Mouse (Mus musculus): ENCODE data around the gene Gm17657. TPM values are rescaled to one million over a fixed set of nuclear protein-coding genes. Genes with fewer than 3 reads are reported as not detected.
A peak's percentile ranks its signal among the peaks of the same experiment; 100 is the strongest.

Gene Gm17657
- polyA plus RNA-seq, 1 experiment from 2014 or later = not detected

DNA sequence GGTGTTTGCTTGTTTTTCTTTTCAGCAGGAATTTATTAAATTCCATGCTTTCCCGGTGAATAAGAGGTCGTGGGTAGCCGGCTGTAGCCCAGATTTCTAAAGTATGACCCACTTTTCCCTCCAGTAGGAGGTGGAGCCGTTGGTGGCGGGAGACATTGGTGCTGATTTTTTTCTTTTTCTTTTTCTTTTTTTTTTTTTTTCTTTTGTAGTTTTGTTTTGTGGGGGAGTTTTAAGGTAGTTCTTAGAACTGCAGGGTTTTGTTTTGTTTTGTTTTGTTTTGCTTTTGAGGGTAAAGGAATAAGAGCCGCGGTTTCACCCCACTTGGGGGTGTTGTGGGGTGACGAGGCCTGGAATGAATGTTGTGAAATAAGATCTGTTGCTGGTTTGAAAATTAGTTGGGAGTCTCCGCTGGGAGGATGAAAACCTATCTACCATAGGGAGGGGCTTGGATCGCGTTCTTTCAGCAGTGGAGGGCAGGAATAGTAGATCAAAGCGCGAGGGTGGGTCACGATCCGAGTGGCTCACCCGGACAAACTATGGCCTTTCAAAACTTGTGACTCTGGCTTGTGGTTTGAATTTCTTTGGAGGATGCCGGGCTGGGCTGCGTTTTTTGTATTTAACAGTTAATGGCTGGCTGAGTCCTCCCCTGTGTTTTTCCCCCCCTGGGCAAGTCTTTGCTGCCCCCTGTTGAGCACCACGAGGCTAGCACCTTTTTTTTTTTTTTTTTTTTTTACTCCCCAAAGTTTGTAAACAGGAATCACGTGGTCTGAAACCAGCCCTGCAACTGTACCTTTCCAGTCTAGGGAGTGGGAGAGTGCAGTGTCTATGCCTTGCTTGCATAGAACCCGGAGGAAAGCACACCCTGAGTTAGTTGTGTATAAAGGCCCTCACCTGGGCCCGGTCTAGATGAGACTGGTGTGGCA, 56.9 kb downstream of the Gm17657 start:
- ATAC-seq = no peak
- Histone ChIP-seq H3K27me3 (ENCODE audit: control insufficient read depth, insufficient read depth, low read depth, low read length) (no peaks in the 10 kb centered on the region), H3K36me3 (ENCODE audit: control insufficient read depth, insufficient read depth, low read length) (peaks cover 2% of the 10 kb centered on the region; the same call in 1 of the 2 replicates), H3K4me3 (ENCODE audit: low read depth, low read length) (peak overlapping the region; percentile 62), H3K27ac (ENCODE audit: low read length) (no peak overlapping the region; the same call in 1 of the 2 replicates), H3K4me2 (ENCODE audit: low read length) (peak overlapping the region; percentile 92), H3K9ac (ENCODE audit: low read depth, low read length) (peak overlapping the region; percentile 86), H3K4me1 (ENCODE audit: control insufficient read depth, insufficient read depth, low read length) (peaks cover 19% of the 10 kb centered on the region), H3K9me3 (replicated peaks; ENCODE audit: control insufficient read depth, low read length, poor library complexity, severe bottlenecking) (no peaks in the 10 kb centered on the region)
- 2% methylated on average over 22 of the region's 22 CpGs for WGBS

DNA sequence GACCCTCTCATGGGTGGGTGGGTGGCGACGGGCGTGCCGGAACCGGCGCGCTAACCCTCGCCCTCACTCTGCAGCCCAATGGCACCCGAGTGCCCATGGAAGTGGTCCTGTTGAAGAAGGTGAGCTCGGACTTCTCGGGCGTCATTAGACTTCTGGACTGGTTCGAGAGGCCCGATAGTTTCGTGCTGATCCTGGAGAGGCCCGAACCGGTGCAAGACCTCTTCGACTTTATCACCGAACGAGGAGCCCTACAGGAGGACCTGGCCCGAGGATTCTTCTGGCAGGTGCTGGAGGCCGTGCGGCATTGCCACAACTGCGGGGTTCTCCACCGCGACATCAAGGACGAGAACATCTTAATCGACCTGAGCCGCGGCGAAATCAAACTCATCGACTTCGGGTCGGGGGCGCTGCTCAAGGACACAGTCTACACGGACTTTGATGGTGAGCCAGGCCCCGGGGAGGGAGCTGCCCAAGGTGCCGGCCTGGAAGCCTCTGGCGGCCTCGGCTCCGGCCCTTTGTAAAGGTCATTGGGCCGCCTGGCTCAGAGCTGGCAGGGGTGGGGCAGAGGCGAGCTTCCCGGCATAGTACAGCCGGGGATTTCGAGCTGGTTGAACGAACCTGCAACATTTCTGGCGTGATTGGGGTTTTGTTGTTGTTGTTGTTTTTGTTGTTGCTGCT, 57.7 kb downstream of the Gm17657 start:
- WGBS = under 1% methylated on average over 47 of the region's 48 CpGs
- Histone ChIP-seq H3K9me3 (replicated peaks; ENCODE audit: control insufficient read depth, low read length, poor library complexity, severe bottlenecking) (no peaks in the 10 kb centered on the region), H3K27me3 (ENCODE audit: control insufficient read depth, insufficient read depth, low read depth, low read length) (no peaks in the 10 kb centered on the region), H3K36me3 (ENCODE audit: control insufficient read depth, insufficient read depth, low read length) (peaks cover 2% of the 10 kb centered on the region; the same call in 1 of the 2 replicates), H3K4me1 (ENCODE audit: control insufficient read depth, insufficient read depth, low read length) (peaks cover 19% of the 10 kb centered on the region), H3K27ac (ENCODE audit: low read length) (peak overlapping the region; percentile 85), H3K4me2 (ENCODE audit: low read length) (peak overlapping the region; percentile 92), H3K9ac (ENCODE audit: low read depth, low read length) (peak overlapping the region; percentile 86), H3K4me3 (ENCODE audit: low read depth, low read length) (peak overlapping the region; percentile 62)
- ATAC-seq = peak; percentile 19; the same call in 1 of the 2 replicates

DNA sequence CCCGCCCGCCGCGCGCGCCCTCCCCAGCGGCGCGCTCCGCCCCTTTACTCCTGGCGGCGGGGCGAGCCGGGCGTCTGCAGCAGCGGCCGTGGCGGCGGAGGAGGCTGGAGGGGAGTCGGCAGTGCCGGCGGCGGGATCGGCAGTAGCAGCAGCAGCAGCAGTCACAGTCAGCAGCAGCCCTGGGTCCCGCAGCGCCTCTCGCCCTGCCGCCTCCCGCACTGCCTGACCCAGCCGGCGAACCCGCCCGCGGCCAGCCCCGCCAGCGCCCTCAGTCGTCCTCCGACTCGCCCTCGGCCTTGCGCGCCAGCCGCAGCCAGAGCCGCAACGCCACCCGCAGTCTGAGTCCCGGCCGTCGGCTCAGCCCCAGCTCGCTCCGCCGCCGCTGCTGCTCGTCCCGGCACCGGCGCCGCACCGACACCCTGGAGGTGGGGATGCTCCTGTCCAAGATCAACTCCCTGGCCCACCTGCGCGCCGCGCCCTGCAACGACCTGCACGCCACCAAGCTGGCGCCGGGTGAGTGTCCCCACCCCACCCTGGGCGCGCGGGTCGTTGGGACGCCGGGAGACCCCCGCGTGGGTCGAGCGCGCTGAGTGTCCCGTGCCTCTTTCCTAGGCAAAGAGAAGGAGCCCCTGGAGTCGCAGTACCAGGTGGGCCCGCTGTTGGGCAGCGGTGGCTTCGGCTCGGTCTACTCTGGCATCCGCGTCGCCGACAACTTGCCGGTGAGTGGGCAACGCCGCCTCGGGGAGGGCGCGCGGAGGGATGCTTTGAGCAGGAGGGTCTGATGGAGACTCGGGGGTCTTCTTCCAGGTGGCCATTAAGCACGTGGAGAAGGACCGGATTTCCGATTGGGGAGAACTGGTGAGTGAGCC, 58.5 kb downstream of the Gm17657 start, which contains the start of gene Pim1:
Pim1 (plus strand) TSS at position 41 of the 869 bp plus-strand sequence.
- H3K9ac ChIP-seq (ENCODE audit: low read depth, low read length) = peak within 1 kb of the TSS; percentile 86
- peak within 1 kb of the TSS; percentile 92 for H3K4me2 ChIP-seq (ENCODE audit: low read length)
- WGBS = under 1% methylated on average over 75 of the region's 99 CpGs
- H3K9me3 ChIP-seq (replicated peaks; ENCODE audit: control insufficient read depth, low read length, poor library complexity, severe bottlenecking) = no peaks in the 10 kb centered on the region
- H3K27me3 ChIP-seq (ENCODE audit: control insufficient read depth, insufficient read depth, low read depth, low read length) = no peaks in the 10 kb centered on the region
- ATAC-seq = peak; percentile 82
- peak within 1 kb of the TSS; percentile 90 for H3K27ac ChIP-seq (ENCODE audit: low read length)
- H3K36me3 ChIP-seq (ENCODE audit: control insufficient read depth, insufficient read depth, low read length) = peaks cover 2% of the 10 kb centered on the region; the same call in 1 of the 2 replicates
- peaks cover 19% of the 10 kb centered on the region for H3K4me1 ChIP-seq (ENCODE audit: control insufficient read depth, insufficient read depth, low read length)
- peak within 1 kb of the TSS; percentile 62 for H3K4me3 ChIP-seq (ENCODE audit: low read depth, low read length)

DNA sequence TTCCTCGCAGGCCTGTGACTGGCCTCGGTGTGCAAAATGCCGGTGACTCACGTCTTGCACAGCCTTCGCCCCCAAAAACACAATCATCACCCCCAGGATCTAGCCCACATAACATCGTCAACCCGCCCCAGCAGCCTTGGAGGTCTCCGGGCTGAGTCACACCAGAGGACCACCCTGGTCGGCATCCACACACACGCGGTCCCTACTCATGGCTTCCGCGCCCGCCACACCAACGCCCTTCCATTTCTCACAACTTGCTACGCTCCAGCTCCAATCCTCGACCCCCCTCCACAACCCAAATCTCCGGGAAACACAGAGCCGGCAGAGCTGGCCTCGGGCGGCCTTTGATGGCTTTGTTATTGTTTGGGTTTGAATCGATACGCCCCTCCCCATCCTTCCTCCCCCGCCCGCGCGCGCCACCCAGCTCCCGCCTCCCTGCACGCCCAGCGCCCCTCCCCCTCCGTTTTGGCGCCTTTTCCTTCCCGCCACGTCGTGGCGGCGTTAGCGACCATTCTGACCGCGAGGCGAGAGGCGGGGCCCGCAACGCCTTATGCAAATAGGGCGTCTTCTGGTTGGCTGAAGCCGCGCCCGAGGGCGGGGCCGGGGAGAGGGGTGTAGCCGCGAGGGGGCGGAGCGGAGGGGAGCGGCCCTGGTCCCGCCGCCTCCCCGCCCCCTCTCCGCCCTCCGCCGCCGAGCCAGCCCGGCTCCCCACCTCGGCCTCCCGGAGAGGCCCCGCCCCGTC, 59.3 kb downstream of the Gm17657 start:
- Histone ChIP-seq H3K4me2 (ENCODE audit: low read length) (peak overlapping the region; percentile 92), H3K9me3 (replicated peaks; ENCODE audit: control insufficient read depth, low read length, poor library complexity, severe bottlenecking) (no peaks in the 10 kb centered on the region), H3K27ac (ENCODE audit: low read length) (peak overlapping the region; percentile 90), H3K9ac (ENCODE audit: low read depth, low read length) (peak overlapping the region; percentile 79), H3K36me3 (ENCODE audit: control insufficient read depth, insufficient read depth, low read length) (peaks cover 2% of the 10 kb centered on the region; the same call in 1 of the 2 replicates), H3K4me3 (ENCODE audit: low read depth, low read length) (peak overlapping the region; percentile 62), H3K27me3 (ENCODE audit: control insufficient read depth, insufficient read depth, low read depth, low read length) (no peaks in the 10 kb centered on the region), H3K4me1 (ENCODE audit: control insufficient read depth, insufficient read depth, low read length) (peaks cover 19% of the 10 kb centered on the region)
- ATAC-seq = peak; percentile 89
- under 1% methylated on average over 46 of the region's 68 CpGs for WGBS

DNA sequence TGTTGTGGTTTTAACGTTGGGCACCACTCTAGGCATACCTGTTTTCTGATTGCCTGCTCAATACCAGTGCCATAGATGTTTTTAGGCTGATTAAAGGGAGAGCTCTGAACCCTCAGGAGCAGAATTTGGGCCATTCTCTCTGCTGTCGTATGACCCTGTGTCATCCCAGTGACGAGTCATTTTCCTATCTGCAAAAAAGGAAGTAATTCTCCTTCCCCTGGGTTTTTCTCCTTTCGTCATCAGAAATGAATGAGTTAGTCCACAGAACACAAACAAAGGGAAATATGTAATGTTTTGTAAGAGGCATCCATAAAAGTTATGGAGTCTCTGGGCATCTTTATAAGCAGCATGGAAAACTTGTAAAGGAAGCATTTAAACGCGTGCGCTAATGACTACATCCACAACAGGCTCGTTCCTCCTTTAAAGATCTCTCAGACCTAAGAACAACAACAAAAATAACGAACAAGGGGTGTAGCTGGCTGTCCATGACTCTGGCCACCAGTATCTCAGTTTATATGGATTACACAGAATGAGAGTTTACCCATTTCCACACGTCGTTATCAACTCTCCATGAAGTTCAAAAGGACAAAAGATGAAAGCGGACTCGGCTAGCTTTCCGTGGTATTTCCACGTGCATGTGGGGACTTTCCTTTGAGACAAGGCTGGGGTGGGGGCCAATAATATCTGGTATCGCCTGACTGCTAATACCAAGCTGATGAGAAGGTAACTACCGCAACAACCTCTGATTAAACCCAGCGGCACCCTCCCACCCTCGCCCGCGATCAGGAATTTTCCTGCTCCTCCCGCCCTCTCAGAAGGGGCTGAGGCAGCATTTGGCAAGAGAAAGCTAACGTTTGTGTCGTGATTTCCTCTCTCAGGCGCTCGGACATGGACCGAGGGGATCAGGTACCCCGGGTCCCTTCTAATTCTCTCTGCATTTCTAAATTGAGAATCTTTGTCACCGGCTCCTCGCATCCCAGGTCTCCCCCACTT, 60.2 kb downstream of the Gm17657 start:
- Histone ChIP-seq H3K4me3 (ENCODE audit: low read depth, low read length) (peak overlapping the region; percentile 62), H3K36me3 (ENCODE audit: control insufficient read depth, insufficient read depth, low read length) (no peaks in the 10 kb centered on the region), H3K4me1 (ENCODE audit: control insufficient read depth, insufficient read depth, low read length) (peaks cover 19% of the 10 kb centered on the region), H3K27me3 (ENCODE audit: control insufficient read depth, insufficient read depth, low read depth, low read length) (no peaks in the 10 kb centered on the region), H3K4me2 (ENCODE audit: low read length) (peak overlapping the region; percentile 60), H3K9ac (ENCODE audit: low read depth, low read length) (peak overlapping the region; percentile 79), H3K27ac (ENCODE audit: low read length) (peak overlapping the region; percentile 90), H3K9me3 (replicated peaks; ENCODE audit: control insufficient read depth, low read length, poor library complexity, severe bottlenecking) (no peaks in the 10 kb centered on the region)
- WGBS = 5% methylated on average over 30 of the region's 30 CpGs
- peak; percentile 16 for ATAC-seq

DNA sequence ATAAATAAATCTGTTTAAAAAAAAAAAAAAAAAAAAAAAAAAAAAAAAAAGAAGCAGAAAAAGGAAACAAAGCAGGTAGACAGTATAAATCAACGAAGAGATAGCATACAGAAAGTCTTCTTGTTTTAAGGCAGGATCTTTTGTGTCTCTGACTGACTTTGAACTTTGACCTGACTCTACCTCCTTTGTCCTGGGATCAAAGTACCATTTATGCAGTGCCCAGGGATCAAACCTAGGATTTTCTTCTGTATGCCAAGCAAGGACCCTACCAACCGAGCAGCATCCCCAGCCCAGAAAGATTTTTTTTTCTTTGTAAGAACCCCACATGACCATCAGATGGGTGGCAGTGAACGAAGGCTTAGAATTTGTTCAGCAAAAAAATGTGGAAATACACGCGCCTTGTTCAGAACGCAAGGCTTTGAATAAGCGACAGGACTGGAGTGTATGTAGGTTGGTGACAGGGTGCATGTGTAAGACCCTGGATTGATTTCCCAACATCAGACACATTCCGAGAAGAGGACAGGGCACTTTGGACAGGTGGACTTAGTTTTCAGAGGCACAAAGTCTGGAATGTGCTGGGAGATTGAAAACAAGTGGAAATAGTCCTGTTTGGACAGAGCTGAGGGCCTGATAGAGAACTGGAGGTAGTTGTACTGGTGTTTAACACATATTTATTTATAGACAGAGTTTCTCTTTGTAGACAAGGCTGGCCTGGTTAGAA, 61.0 kb downstream of the Gm17657 start:
- no peak overlapping the region for H3K9ac ChIP-seq (ENCODE audit: low read depth, low read length)
- H3K4me1 ChIP-seq (ENCODE audit: control insufficient read depth, insufficient read depth, low read length) = peaks cover 17% of the 10 kb centered on the region
- no peak overlapping the region; the same call in 1 of the 2 replicates for H3K4me2 ChIP-seq (ENCODE audit: low read length)
- no peak overlapping the region for H3K4me3 ChIP-seq (ENCODE audit: low read depth, low read length)
- no peak overlapping the region for H3K27ac ChIP-seq (ENCODE audit: low read length)
- no peak for ATAC-seq
- H3K9me3 ChIP-seq (replicated peaks; ENCODE audit: control insufficient read depth, low read length, poor library complexity, severe bottlenecking) = no peaks in the 10 kb centered on the region
- no peaks in the 10 kb centered on the region for H3K36me3 ChIP-seq (ENCODE audit: control insufficient read depth, insufficient read depth, low read length)
- WGBS = 69% methylated on average over 8 of the region's 8 CpGs
- no peaks in the 10 kb centered on the region for H3K27me3 ChIP-seq (ENCODE audit: control insufficient read depth, insufficient read depth, low read depth, low read length)

All from midbrain, embryonic 16.5 days (tissue).